Mouse (Mus musculus) CH12.LX (cell line): ENCODE results near the gene Mdp1.

Experiments
- CTCF ChIP-seq, 2 experiments: IDR thresholded peaks in 1 of 2; conservative IDR thresholded peaks in 1 of 2; 2 replicates each; pipeline ENCODE4 v1.5.1; 2011 to 2012; ENCODE audit warnings: low read depth in 2 of 2, low read length in 2 of 2, improper control_type of control experiment in 1 of 2, inconsistent platforms in 1 of 2, mild to moderate bottlenecking in 1 of 2, moderate library complexity in 1 of 2
- MAZ ChIP-seq: IDR thresholded peaks from 2 replicates; pipeline ENCODE4 v1.6.1; 2012; ENCODE audit warnings: low read depth, mild to moderate bottlenecking, inconsistent platforms, low read length, improper control_type of control experiment, moderate library complexity
- MEF2A ChIP-seq: IDR thresholded peaks from 2 replicates; pipeline ENCODE4 v1.6.1; 2014; ENCODE audit warnings: low read depth, mild to moderate bottlenecking, inconsistent platforms, low read length, improper control_type of control experiment, borderline replicate concordance
- POLR2A ChIP-seq: IDR thresholded peaks from 2 replicates; pipeline ENCODE4 v1.6.1; 2011; ENCODE audit warnings: low read depth, mild to moderate bottlenecking, improper control_type of control experiment, low read length
- SIN3A ChIP-seq: IDR thresholded peaks from 2 replicates; pipeline ENCODE4 v1.6.1; 2012; ENCODE audit warnings: low read length, improper control_type of control experiment, inconsistent platforms

GRCm38 (mm10) chr14:55706051-55706600, 45.8 kb upstream of the Mdp1 start:
- TF ChIP-seq MEF2A (no peak), POLR2A (no peak), CTCF (conservative IDR thresholded peaks at IDR 0.05 in 1 of 2, IDR thresholded peaks at IDR 0.05 in 1 of 2; ENCODE audit: low read depth in 2 of 2, low read length in 2 of 2) (no peak), SIN3A (no peak), MAZ (no peak)
